Mouse (Mus musculus): ENCODE measurements around the gene Il17rd.
A peak's percentile ranks its signal among the peaks of the same experiment; 100 is the strongest.

The Il17rd gene

DNA sequence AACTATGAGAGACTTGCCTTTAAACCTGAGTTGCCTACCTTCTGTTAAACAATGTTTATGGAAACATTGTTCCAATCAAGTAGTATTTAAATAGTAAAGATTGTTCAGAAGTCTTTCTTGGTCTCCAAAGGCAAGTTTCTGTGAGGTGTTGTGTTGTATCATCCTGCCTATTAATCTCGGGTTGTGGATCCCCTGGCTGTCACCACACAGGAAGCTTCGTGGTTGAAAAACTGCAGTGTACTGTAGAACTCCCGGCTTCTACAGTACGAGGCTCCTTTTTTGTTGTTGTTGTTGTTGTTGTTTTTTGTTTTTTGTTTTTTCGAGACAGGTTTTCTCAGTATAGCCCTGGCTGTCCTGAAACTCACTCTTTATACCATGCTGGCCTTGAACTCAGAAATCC lies 46.7 kb downstream of the Il17rd start:
- DNase-seq (ENCODE audit: low read depth, low spot score) = no peak

DNA sequence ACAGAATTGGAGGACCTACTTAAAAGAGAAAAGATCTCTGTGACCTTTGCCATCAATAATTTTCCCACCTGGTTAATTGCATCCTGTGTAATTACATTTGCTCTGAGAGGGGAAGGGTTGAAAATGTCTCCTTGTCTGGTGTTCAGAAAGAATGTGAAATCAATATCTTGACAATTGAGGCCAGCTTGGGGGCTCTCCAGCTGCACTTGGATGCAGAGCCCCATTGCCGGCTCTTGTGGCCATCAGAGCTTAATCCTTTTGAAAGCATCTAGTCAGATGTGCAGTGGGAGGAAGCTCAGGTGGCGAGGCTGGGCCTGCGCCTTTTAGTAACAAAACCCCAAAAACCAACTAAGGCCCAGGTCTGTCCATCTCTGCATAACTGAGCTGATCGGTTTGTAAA lies 47.3 kb downstream of the Il17rd start:
- DNase-seq (ENCODE audit: low read depth, low spot score) = no peak

DNA sequence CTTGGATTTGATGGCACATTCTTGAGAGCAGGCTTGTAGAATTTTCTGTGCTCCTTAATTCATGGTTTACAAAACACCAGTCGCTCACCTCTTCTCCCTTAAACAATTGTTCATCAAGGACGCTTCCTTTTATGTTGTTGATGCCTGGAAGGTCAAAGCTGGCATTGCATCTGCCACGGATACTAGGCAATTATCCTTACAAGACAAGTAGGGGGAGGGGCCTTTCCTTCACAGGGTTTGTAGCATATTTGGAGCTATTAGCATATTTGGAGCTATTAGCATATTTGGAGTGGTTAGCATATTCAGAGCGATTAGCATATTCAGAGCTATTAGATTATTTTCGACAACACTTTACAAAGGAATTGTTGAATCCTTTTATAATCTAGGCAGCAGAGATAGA lies 55.5 kb downstream of the Il17rd start:
- DNase-seq (ENCODE audit: low read depth, low spot score) = no peak

DNA sequence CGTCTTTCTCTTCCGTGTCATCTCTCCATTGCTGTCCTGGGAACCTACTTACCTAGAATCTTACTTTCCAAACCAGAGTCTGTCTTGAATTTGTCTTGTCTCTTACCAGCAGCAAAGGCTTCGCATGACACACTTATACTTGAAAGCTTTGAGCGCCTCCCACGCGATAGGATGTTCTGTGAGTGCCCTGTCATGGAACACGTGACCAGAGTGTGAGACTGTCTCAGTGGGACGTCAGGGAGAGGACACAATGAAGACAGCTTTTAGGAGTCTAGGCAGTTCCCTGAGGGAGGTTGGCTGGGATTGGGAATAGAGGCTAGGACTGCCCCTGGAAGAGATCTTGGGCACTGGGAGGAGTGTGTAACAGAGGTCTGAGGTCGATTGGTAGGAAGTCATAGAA lies 57.4 kb downstream of the Il17rd start:
- no peak for DNase-seq (ENCODE audit: low read depth, low spot score)

DNA sequence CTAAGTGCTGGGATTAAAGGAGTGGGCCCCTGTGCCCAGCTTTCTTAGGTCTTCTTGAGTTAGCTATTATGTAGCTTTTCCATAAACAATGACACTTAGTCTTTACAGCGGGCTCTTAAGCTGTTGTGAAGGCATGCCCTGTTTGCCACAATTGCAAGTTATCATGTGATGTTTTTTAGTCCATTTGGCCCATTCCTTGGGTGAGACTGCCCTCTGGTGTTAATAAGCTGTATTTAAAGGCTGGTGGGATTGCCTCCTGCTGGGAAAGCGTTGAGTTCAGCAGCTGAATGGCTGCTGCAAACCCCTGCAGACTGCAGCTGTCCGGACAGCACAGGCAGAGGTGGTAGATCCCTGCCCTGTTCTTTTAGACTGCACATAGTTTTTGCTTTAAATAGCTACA lies 58.0 kb downstream of the Il17rd start:
- DNase-seq (ENCODE audit: low read depth, low spot score) = peak; percentile 83

DNA sequence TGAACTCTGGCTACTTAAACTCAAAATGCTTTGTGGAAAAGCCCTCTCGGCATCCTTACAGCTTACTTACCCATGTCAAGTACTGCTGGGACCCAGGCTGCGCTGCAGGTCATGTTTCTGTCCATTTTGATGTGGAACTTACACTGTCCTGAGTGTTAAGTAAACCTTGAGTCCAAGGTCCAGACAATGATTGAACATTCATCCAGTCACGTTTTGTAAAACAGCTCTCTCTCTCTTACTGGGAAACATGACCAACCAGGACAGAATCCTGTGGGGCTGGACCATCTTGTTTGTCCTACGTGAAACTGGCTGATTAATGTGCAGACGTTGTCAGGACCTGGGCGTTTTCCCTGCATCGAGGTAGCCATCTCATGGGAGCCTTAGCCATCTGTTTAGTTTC lies 63.0 kb downstream of the Il17rd start:
- no peak for DNase-seq (ENCODE audit: low read depth, low spot score)

DNA sequence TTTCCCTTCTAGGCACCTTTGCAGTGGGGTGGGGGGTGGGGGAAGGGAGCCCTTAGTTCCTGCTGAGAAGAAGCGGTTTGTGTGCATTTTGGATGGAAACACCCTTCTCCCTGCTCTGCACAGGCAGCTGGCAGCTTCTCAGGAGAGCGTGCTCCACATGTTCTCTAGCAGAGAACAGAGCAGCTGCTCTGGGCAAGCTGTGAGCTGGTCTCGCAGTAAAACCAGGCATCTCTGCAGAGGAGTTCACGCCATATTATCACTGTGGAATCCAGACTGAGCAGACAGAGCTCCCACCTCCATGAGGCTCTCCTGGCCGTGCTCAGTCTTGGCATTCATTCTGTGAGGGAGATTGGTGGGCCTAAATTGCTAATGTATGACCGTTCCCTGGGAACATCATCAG lies 64.0 kb downstream of the Il17rd start:
- DNase-seq (ENCODE audit: low read depth, low spot score) = no peak

DNA sequence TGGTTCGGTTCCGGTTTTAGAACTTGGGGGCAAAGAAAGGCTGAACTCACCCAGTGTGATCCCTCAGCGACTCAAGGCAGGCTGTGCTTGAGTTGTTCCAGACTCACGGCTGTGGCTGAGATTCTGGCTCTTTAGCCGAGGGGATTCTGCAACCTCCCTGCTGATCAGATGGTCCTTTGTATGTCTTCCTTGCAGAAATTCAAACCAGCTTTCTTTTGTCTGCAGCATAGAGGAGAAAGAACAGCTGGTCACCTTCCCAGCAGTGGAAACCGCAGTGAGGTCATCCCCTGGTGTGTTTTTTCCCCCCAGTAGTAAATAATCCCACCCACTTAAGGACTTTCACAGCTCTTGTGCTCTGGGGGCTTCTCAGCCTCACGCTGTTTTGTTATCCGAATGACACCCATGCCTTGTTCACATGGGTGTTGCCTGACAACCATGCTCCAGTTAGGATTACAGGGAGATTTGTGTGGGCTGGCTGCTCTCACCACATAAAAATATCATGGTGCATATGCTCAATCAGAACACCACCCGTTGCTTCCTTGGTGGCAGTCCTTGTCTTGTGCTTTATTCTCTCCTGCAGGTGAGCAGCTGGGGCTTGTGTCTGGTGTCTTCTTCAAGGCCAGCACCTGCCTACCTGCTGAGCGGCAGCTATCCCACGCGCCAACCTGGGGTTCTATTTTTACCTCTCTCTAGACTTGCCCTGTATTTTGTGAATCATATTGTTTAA lies 67.2 kb downstream of the Il17rd start:
- DNase-seq (ENCODE audit: low read depth, low spot score) = no peak

DNA sequence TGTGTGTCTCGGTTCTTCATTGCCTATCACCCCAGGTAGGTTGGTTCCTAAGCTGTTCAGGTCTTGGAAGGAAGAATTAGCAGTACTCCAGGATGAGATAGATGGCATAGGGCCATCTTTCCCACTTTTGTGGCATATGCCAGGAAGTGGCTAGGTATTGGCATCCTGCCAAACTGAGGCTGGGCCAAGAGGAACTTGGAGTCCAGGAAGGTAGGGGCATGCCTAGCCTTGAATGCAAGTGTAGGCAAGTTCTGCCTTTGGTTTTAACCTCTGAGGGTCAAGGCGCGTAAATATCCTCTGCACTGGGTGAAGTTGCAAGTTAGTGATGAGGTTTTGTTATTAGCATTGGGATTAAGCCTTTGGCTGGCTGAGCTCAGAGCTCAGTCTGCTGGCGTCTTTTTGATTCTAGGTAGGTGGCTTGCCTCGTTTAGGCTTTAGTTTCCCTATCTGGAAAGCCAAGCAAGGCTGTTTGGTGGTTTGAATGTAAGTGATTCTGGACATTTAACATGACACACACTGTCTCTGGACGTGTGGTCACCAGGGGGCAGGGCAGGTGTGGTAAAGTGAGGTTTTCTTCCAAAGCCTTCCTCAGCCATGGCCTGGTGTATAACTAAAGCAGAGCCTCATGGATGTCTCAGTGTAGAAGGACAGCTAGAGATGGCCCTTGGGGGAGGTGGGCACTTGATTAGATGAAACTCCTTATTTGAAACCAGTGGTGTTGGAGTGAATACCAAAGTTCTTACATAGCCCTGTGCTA lies 70.2 kb downstream of the Il17rd start:
- no peak for DNase-seq (ENCODE audit: low read depth, low spot score)

DNA sequence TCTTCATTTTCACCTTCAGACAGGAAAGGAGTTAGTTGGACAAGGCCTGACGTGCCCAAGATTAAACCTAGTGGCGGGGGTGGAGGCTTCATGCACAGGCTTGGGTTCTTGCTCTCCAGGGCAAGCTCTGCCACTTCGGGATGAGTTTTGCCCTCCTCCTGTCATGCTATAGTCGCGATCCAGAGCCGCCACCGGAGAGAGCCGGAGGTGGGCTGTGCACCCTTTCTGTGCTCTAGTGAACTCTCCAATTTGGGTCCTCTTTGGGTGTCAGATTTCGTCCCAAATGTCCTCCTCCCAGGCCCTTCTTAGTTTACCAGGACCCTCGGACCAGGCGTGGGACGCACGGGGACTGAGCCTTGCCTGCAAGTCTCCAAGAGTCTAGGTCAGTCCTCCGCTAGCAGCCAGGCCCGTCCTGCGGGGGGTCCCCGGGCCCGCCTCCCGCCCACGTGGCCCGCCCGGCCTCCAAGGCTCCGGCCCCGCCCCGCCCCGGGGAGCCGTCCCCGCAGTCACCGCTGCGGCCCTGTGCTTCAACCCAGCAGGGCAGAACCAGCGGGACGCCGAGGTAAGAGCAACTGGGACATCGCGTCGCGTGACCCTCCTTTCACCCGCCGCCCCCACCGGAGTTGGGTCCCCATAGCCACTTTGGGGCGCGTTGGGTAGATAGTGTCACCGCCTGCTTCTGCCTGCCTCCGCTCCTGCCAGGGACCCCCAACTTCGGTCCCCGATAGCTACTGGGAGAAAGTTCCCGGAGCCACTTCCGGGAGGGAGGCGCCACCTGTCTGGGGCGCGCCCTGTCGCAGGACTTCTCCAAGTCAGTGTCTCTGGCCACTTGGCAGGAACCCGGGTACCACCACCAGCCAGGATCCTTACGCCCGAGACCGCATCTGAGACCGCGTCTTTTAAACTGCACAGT lies 75.9 kb downstream of the Il17rd start, which contains the start of gene Arhgef3:
Gene Arhgef3, plus strand, starts transcription at position 538 of the 913 bp plus-strand sequence.
- no peak for DNase-seq (ENCODE audit: low read depth, low spot score)

DNA sequence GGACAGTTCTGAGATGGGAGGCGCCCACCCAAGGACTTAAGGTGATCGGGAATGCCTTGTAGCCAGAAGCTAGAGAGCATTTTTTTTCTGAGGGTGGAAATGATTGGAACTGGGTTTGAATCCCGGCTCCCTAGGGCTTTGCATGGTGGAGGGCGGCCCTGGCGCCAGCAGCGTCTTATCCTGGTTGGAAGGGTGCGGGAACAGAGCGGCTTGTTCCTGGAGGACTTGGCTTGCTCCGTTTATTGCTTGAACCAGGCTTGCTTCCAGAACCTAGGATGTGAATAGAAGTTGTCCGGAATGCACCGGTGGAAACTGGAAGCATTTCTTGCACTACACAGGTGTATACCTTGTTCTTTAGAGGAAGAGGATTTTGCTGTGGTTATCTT lies 76.5 kb downstream of the Il17rd start:
- DNase-seq (ENCODE audit: low read depth, low spot score) = no peak

DNA sequence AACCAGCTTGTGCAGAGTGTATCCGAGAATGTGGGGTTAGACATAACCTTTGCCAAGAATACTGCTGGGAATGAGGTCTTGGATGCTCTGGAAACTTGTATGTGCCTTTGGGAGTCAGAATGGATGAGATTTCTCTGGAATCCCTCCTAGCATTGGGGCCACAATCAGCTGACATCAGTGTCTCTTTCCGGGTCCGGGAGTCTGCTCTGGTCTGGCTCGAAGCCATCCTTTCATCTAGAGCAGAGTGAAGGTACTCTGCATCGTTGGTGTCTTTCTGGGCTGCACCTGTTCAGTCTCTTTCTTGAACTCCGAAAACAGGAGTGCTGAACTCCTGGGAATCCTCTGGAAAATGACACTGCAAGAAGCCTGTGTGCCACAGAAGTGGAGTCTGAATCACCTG lies 77.2 kb downstream of the Il17rd start:
- DNase-seq (ENCODE audit: low read depth, low spot score) = no peak

DNA sequence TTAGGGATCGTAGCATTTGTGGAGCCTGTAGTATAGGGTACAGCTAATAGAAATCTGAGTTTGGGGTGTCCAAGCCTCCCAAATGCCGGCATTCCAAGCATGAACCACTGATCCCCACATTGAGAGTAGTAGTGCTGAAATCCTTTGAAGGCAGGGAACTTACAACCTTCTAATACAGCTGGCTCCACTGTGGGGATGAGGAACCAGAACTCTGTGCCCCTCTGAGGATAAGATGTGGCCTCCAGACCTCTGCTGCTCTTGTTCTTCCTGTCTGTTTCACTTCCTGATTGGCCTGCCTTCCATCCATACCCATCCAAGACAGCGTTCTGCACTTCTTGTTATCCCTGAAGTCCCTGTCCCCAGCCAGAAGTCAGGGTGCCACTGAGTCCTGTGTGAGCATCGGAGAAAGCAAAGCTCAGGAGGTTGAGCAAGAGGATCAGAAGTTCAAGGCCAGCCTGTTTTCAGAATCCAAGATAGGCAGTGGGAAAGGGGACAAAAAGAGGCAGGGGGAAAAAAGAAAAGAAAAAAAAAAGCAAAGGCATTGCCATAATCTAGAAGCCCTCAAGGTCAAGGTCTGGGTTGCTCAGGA lies 77.9 kb downstream of the Il17rd start:
- no peak for DNase-seq (ENCODE audit: low read depth, low spot score)

DNA sequence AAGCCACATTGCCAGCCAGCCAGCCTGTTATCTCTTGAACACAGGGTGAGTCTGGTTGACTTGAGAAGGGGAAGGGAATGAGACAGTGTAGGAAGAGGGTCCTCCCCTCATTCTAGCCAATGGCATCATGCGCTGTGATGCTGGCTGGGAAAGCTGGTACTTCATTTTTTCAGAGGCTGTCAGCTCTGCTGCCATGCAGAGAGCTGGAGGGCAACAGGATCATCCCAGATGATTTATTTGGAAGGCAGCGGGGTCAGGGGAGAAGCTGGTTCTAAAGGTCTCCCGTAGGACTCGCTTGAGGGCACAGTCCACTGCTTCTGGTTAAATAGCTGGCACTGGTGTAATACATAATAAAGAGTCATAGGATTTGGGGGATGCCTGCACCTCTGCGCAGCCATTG lies 79.8 kb downstream of the Il17rd start:
- DNase-seq (ENCODE audit: low read depth, low spot score) = no peak

DNA sequence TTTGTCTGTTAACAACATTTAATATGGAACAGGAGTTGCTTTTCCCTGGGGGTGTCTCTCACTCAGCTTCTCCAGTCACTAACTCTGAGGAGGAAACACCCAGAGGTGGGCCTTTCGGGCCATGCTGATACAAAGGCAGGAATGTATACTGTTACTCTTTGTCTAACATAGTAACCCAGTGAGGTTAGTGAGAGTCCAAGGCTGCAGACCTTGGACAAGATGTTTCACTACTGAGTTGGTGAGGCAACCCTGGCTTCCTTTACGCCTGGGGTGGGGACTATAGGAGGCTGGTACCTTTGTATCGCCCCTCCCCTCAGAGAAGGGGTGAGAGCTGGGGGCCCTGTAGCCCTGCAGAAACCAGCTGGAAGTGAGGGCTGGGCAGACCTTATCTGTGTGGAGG lies 83.9 kb downstream of the Il17rd start:
- DNase-seq (ENCODE audit: low read depth, low spot score) = no peak

DNA sequence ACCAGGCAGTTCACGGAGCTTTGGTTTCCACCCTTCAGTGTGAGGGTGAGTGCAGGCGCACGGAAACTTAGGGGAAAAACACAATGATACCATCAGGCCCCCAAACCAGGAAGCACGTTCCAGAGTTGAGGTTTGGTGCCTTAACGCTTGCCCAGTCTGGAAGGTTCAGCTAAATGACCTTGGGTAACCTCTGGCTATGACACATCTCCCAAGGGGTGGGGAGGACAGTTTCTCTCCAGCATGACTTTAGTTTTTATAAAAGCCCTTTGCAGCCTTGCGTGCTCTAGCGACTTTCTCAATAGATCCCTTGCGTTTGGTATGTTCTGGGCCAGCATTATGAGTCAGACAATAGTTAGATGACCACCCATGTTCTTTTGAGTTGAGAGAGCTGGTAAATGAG lies 84.8 kb downstream of the Il17rd start:
- DNase-seq (ENCODE audit: low read depth, low spot score) = no peak

DNA sequence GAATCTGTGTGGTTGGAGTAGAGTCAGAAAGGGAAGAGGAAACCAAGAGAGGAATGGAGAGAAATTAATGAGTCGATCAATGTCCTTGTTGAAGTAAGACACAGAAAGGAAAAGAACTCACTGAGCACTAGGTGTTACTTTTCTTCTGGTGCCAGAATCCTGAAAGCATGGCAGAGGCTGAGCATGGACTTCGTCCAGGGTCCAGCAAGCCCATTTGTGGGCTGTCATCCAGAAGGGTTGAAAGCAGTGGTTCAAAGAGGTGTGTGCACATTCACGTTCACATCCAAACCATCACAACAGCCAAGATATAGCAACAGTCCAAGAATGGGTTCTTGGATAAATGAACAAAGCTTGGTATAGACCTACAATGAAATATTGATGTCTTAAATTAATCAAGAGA lies 91.3 kb downstream of the Il17rd start:
- no peak for DNase-seq (ENCODE audit: low read depth, low spot score)

DNA sequence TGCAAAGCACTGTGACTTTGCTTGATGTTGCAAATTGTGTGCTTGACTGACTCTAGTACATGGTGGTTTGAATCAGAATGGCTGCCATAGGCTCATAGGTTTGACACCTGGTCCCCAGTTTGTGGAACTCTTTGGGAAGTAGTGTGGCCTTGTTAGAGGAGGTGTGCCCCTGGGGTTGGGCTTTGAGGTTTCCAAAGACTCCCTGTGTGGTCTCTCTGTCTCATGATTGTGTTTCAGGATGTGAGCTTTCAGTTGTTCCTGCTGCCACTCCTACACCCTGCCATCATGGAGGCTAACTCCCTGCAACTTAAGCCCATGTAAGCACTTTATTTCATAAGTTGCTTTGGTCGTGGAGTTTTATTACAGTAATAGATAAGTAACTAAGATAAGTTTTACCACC lies 91.9 kb downstream of the Il17rd start:
- no peak for DNase-seq (ENCODE audit: low read depth, low spot score)

DNA sequence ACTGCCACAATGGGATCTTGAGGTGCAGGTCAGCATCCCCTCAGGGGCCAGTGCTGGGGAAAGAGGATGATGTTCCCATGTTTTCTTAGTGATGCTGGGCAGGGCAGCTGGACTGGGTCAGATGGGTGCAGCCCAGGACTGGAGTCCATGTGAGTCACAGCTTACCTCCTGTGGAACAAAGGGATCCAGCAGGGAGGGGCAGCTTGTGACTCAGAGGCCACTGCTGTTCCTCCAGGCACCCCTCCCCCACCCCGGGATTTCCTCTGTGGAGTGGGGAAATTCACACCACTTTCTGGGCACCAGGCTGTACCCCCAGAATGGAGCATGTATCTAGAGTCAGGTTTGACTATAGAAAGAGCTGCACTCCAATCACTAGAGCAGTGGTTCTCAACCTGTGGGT lies 92.8 kb downstream of the Il17rd start:
- no peak for DNase-seq (ENCODE audit: low read depth, low spot score)

DNA sequence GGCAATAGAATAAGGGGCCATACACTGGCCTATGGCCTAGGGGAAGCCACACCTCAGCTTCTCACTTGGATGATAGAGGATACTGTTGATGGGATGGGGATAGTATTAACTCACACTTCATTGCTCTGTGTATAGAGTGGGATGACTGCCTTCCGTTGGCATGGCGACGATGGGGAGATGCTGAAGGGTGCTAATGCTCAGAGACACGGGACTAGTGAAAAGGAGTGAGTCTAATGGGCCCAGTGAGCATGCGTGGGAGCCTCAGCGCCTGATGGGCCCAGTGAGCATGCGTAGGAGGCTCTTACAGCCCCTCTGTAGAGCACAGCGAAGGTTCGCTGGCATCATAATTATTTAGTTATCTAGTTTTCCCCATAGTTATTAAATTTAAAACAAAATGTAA lies 100.2 kb downstream of the Il17rd start:
- no peak for DNase-seq (ENCODE audit: low read depth, low spot score)

DNA sequence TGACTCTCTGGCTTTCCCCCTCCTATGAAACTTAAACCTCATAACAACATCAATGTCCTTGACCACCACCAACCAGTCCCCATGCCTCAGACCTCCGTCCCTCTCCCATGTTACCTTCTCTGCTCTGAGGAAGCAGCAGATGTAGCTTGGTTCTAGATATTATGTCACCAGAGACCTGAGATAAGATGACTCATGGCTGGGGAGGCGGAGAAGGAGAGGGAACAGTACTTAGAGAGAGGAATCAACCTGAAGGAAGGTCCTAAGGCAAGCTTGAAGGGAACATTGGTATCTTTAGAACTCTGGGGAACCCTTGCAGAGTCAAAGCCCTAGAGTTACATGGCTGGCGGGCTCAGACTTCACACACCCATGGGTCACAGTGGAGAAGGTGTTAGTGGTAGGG lies 101.2 kb downstream of the Il17rd start:
- no peak for DNase-seq (ENCODE audit: low read depth, low spot score)

DNA sequence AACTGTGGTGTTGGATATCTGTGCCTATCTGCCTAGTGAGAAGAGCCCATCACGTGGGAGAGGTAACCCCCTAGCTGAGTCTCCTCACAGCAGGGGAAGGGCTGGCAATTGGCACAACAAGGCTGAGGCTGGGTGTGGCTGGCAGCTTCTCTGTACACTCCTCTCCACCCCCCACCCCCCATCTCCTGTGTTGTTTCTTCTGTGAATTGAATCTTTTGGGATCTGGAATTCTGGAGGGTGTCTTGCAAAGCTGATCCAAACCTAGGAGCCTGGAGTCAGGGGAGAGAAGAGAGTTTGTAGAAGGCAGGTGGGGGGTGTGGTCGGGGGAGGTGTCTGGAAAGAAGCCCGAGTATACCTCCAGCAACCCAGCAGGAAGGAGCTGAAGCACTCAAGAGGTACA lies 102.7 kb downstream of the Il17rd start:
- no peak for DNase-seq (ENCODE audit: low read depth, low spot score)

Measured in forelimb bud, embryonic 11.5 days (tissue).